Mouse (Mus musculus) heart, adult 2 months (tissue): ENCODE measurements around the gene Fam3b.

ENCODE experiments used
- CTCF ChIP-seq: fragments of 200-600 bp; IDR thresholded peaks from 2 replicates; pipeline ENCODE4 v1.8.1; 2022; ENCODE audit warnings: antibody characterized with exemption, mild to moderate bottlenecking, moderate library complexity
- EP300 ChIP-seq: fragments of 200-500 bp; IDR thresholded peaks from 2 replicates; pipeline ENCODE4 v1.6.1; 2011; ENCODE audit warnings: low read depth, low read length, control low read depth; ENCODE audit not compliant: insufficient read depth
- POLR2A ChIP-seq: fragments of 200-500 bp; IDR thresholded peaks from 2 replicates; pipeline ENCODE4 v1.6.1; 2011; ENCODE audit warnings: mild to moderate bottlenecking, low read depth, low read length, control low read depth; ENCODE audit not compliant: insufficient read depth

DNA sequence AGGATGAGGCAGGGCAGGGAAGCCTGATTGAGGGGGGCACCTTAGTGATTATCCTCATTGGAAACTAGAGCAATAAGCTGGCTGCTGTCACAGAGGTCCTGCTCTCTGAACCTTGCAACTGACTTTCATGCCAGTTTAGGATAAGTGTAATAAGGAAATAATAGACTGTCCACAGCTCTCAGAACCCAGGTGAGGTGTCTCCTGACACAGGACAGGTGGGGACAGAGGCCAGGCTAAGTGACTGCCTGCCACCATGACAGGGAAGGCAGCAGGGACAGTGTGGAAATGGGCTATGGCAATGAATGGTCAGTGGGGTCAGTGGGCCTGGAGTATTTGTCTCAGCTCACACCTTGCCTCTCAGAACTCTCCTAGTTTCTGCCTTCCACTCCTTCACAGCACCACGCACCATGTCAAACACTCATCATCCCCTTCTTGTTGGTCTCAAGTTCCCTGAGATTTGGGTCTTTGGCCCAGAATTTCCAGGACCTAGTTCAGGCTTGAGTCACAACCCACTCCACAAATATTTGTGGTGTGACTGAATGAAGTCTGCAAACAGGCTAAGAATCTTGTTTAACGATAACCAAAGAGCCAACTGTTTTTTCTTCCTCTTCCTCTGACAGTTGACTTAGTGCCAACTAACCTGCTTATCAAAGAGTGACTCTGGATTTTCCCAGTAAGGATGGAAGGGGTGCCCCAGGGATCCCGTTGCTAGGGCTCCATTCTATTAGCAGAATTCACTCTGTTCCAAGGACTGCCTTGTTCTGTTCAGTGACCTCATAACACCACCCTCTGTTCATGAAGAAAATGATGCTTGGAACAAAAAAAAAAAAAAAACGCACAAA, at the start of gene Fam3b:
- TF ChIP-seq CTCF, result no peak
- TF ChIP-seq EP300, result no peak
- TF ChIP-seq POLR2A, result no peak
